Mouse (Mus musculus): ENCODE results near the gene Bad.

- TF ChIP-seq NANOG (IDR thresholded peaks at IDR 0.05; ENCODE audit: borderline replicate concordance, low read length) (no peak), CTCF (conservative IDR thresholded peaks at IDR 0.05; ENCODE audit: low read length) (no peak), POU5F1 (IDR thresholded peaks at IDR 0.05; ENCODE audit: borderline replicate concordance, low read length) (no peak)
These were observed 50.6 kb downstream of the Bad start, which contains the start of gene Dnajc4 for GRCm38 (mm10) chr19:6992011-6992858.
